Mouse (Mus musculus): Measurements from ENCODE around the gene 4933430I17Rik.

GRCm38 (mm10) chr4:62596051-62596450, 70.9 kb downstream of the 4933430I17Rik start:
- TF ChIP-seq CTCF (conservative IDR thresholded peaks at IDR 0.05; ENCODE audit: insufficient read depth, insufficient read length, low read depth, low read length): no peak
- TF ChIP-seq POLR2A (IDR thresholded peaks at IDR 0.05; ENCODE audit: low read depth, low read length): no peak
